Mouse (Mus musculus): Measurements from ENCODE around the gene Specc1.

Specc1 gene

DNA sequence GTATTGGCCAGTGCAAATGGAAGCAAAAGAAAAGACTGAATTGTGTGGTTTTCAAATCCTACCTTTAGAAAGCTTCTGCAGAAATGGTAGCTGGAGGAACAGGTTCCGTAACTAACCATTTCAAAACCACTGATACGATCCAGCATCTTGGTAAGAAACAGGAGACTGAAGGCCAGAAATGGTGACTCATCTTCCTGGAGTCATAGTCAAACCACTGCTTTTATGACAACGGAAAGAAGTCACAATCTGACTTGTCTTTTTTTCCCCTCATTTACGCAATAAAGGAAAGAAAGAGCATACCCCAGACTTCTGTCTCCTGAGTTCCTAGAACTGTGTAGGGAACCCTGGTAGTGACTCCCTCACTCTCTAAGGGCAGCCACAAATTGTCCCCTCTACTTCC, 228.3 kb downstream of the Specc1 start:
- TF ChIP-seq GATA4 (IDR thresholded peaks at IDR 0.05; ENCODE audit: insufficient replicate concordance, low read length): no peak

GRCm38 (mm10) chr11:62187074-62187473, 230.5 kb downstream of the Specc1 start:
- TF ChIP-seq GATA4 (IDR thresholded peaks at IDR 0.05; ENCODE audit: insufficient replicate concordance, low read length): no peak

DNA sequence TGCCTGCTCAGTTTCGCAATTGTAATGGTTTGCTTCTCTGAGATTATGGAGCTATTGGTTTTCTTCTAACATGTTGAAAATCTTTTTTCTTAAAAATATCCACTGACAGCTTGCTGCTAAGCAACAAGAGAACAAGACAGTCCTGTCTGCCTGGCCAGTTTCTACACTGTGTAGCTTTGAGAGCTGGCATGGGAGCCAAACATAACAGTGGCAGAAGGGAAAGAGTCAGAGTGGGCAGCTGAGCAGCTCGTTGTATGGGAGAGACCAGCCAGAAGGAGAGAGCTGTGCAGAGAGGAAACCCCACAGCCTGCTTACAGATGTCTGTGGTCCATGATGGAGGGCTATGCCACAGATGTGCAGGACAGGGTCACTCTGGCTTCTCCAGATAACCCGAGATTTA, 235.5 kb downstream of the Specc1 start:
- no peak for TF ChIP-seq GATA4 (IDR thresholded peaks at IDR 0.05; ENCODE audit: insufficient replicate concordance, low read length)

DNA sequence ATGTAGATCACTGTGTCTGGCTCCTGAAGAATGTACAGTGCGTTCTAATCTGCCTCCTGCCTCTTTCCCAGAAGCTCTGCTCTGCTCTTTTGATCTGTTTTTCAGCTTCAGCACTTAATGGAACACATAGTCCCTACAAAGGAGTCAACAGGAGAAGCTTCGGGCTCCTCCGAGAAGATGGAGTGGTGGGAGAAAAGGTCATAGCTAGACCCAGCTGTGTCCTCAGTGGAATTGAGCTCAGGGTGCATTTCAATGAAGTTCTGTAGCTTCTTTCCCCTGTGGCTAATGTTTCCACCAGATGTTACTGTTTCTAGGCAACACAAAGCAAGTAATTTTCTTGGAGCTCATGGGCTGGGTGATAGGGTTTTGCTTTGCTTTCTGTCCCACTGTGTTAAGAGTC, 236.6 kb downstream of the Specc1 start:
- no peak for TF ChIP-seq GATA4 (IDR thresholded peaks at IDR 0.05; ENCODE audit: insufficient replicate concordance, low read length)

- TF ChIP-seq GATA4 (IDR thresholded peaks at IDR 0.05; ENCODE audit: insufficient replicate concordance, low read length): no peak
Measured at GRCm38 (mm10) chr11:62194217-62194616, 237.7 kb downstream of the Specc1 start.

DNA sequence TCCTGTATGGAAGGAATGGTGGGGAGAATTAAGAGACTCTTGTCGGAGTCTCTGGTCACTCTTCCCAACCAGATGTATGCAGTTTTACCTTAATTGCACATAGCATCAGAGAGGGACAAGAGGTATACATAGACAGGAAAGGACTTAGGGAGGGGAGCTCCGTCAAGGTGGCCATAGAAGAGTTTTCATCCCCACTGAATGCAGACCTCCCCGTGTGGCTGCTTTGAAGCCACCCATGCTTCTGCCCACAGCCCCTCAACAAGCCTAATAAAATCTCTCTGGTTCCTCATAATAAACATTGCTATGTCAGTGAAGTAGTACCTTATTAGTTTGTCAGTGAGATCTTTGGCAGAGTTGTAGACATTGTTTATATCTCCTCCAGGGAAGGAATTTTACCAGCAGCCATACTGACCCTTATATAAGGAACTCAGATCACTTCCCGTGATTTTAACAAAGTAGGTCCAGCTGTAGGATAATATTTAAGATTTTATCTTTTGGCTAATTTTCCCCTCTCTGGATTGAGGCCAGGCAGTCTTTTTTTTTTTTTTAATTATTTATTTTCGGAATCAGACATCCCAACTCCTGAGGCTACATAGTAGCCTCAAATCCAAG, 244.4 kb downstream of the Specc1 start:
- no peak for TF ChIP-seq GATA4 (IDR thresholded peaks at IDR 0.05; ENCODE audit: insufficient replicate concordance, low read length)

GRCm38 (mm10) chr11:62202645-62203044, 246.1 kb downstream of the Specc1 start:
- no peak for TF ChIP-seq GATA4 (IDR thresholded peaks at IDR 0.05; ENCODE audit: insufficient replicate concordance, low read length)

DNA sequence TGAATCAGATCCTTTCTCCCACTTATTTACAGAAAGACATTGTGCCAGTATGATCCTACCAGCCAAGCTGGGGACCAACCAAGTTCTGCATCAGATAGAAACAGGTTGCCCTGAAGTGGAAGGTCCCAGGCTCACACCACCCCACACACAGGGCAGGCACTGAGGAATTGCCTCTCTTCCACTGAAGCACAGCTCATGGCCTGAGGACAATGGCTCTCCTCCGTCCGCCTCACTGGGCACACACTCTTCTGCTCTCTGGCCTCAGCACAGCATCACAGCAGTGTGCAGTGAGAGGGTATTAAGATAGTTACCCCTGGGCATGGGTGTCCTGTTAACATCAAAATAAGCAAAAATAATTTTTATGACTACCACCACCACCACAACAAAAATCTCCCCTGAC, 252.5 kb downstream of the Specc1 start:
- no peak for TF ChIP-seq GATA4 (IDR thresholded peaks at IDR 0.05; ENCODE audit: insufficient replicate concordance, low read length)

DNA sequence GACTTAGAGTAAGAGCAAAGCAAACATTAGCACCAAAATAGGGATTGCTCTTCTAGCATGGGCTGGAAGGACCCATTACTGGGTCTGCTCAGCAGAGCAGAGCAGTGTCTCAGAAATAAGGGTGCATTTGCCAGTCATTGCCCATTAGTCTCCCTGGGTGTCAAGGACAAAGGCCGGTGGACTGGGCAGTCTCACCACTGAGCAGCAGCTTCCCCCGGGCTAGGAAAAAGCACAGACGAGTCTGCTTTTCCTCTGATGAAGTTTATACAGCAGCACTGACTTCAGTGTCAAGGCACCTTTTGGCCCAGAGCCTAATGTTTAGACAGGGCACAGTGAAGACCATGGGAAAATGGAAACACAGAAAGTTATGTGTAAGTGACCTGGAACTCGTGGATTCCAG, 253.3 kb downstream of the Specc1 start:
- TF ChIP-seq GATA4 (IDR thresholded peaks at IDR 0.05; ENCODE audit: insufficient replicate concordance, low read length): no peak

DNA sequence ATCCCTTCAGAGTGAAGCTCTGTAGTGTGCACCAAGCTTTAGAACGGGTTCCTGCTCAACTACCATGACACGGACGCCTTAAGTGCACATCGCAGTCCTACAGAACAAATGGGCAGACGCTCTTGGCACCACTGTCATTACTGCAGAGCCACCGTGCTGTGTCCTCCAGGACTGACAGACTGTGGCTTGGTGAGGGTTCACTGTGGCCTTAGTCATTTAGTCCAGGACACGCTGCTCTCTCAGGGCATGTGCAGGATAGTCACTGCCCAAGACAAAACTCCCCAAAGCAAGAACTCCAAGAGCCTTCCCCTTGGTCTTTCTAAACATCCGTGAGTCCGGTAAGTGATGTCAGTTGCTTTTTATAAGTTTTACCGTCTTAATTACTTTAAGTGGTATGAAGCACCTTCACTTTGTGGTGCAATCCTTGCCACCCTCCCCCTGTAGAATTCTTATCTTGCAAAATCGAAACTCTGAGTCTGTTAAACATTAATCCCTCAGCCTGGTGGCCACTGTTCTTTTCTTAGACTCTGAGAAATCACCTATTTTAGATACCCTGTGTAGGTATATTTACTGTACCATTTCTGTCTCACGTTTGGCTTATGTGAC, 256.9 kb downstream of the Specc1 start:
- TF ChIP-seq GATA4 (IDR thresholded peaks at IDR 0.05; ENCODE audit: insufficient replicate concordance, low read length): no peak

DNA sequence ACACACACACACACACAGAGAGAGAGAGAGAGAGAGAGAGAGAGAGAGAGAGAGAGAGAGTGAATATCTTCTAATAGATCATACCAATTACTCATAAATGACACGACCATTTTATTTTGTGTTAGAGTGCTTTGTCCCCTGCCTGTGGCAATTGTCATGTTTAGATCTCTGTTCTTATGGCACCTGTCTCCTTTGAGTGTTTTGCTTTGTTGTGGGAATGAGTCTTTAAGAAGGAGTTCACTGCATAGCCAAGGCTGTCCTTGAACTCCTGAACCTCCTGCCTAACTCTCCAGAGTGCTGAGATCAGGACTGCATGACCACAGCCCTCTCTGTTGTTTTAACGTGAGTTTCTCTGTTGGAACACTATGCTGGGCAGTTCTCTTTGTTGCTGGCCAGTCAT, 258.5 kb downstream of the Specc1 start:
- TF ChIP-seq GATA4 (IDR thresholded peaks at IDR 0.05; ENCODE audit: insufficient replicate concordance, low read length): no peak

DNA sequence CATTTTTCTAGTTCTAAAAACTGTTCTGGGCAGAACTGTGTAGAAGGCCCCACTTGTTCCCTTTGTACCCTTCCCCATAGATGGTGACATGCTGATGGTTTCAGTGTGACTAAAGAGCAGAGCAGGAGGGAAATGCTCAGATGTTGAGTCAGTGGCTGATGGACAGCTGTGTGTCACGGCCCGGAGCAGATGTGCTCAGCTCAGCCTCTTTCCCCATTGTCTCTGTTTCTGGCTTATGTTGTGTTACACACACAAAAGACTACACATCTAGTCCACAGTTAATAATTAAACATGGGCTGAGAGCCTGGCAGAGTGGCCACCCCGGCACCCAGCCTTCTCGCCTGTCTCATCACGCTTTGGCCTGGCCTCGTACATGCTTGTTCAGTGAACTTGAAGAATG, 261.2 kb downstream of the Specc1 start:
- TF ChIP-seq GATA4 (IDR thresholded peaks at IDR 0.05; ENCODE audit: insufficient replicate concordance, low read length): no peak

DNA sequence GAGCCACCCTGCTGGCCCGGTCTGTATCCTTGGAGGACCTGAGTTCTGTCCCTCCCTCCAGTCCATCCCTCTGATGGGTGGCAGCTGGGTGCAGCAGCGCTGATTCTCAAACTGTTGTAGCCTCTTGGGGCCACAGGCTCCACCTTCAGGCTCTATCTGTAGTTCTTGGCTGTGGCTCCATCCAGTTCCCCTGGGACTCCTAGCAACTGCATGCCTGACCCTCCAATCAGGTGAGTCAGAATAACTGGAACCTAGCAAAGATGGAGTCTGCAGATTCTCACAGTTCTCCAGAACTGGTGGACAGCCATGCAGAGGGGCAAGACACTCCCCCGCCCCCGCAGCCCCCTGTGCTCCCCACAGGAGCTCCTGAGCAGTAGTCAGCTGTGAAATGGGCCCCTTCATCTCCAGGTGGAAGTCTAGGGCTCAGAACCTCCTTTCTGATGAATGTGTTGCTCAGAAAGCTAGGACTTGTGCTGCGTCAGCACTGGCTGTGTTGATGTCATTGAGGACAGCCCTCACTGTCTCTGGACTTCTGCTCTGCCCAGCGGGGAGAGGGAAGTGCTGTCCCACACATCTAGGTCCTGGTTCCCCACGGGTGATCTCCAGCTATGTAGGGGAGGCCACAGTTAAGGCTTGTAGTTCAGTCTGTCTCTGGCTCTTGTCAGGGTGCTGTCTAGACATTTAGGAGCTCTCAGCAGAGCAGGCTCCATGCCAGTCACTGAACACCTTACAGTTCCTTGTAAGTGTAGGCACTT, 264.4 kb downstream of the Specc1 start:
- no peak for TF ChIP-seq GATA4 (IDR thresholded peaks at IDR 0.05; ENCODE audit: insufficient replicate concordance, low read length)

GRCm38 (mm10) chr11:62223416-62223815, 266.9 kb downstream of the Specc1 start:
- no peak for TF ChIP-seq GATA4 (IDR thresholded peaks at IDR 0.05; ENCODE audit: insufficient replicate concordance, low read length)

DNA sequence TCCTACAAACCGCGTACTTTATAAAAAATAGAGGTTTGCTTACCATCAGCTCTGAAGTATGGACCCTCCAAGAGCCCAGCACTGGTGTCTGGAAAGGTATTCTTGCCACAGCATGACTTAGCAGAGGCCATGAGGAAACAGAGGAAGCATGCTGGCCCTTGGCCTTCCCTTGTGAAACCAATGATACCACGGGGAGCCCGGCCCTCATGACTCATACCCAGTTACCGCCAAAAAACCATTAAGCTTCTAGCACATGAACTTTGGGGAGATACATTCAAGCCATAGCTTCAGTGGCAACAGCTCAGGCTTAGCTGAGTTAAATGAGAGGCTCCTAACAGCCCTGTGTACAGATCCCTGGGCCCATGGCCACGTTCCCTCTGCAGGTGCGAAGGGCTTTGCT, 267.4 kb downstream of the Specc1 start:
- no peak for TF ChIP-seq GATA4 (IDR thresholded peaks at IDR 0.05; ENCODE audit: insufficient replicate concordance, low read length)

DNA sequence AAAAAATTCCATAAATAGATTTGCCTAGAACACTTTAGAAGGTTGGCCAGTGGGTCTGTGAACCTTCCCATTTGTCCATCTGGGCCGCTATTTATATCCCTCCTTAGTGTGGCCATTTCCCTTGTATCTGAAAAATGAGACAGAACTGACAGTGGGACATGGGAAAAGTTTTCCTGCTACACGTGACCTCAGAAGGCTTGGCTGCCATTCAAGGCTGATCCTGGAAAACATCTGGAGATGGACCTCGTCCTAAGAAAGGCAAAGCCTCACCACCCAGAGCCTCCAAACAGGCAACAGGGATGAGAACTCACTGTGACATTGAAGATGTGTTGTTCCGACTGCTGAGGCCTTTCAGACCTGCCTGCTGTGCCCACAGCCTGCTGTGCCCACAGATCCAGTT, 268.2 kb downstream of the Specc1 start:
- TF ChIP-seq GATA4 (IDR thresholded peaks at IDR 0.05; ENCODE audit: insufficient replicate concordance, low read length): no peak

Measured in liver, adult (tissue).